Mouse (Mus musculus) right cerebral cortex, adult 2 months (tissue): ENCODE results near the gene Tspan10.
"Not testable (repeated sequence)": the region's sequence is repeated elsewhere in the genome, so short reads cannot be mapped to it uniquely, and the experiment has no call there.

ENCODE experiments used
- DNase-seq, 2 experiments: peaks; one replicate each; pipeline ENCODE4 v3.0.0; 2021 to 2022; ENCODE audit warnings: low spot score in 2 of 2

Tspan10 gene

GRCm38 (mm10) chr11:120442344-120442743 lies at the start of gene Tspan10:
TSS of gene Tspan10 (plus strand) at chr11:120442644.
- no peak for DNase-seq

GRCm38 (mm10) chr11:120395661-120396060 lies 46.8 kb upstream of the Tspan10 start:
- DNase-seq: no peak

GRCm38 (mm10) chr11:120397602-120398001 lies 44.8 kb upstream of the Tspan10 start:
- DNase-seq: no peak

- no peak for DNase-seq
These were observed 43.1 kb upstream of the Tspan10 start for GRCm38 (mm10) chr11:120399319-120399718.

GRCm38 (mm10) chr11:120404814-120405213 lies 37.6 kb upstream of the Tspan10 start:
- no peak for DNase-seq

GRCm38 (mm10) chr11:120405867-120406266 lies 36.6 kb upstream of the Tspan10 start:
- no peak for DNase-seq

- DNase-seq: no peak
These were observed 36.0 kb upstream of the Tspan10 start for GRCm38 (mm10) chr11:120406445-120406844.

GRCm38 (mm10) chr11:120413621-120414020 lies 28.8 kb upstream of the Tspan10 start:
- not testable (repeated sequence) for DNase-seq

GRCm38 (mm10) chr11:120417852-120418251 lies 24.6 kb upstream of the Tspan10 start:
- no peak for DNase-seq

GRCm38 (mm10) chr11:120418592-120418991 lies 23.9 kb upstream of the Tspan10 start:
- DNase-seq: no peak

- no peak for DNase-seq
These were observed 19.5 kb upstream of the Tspan10 start for GRCm38 (mm10) chr11:120422651-120423568.

- DNase-seq: peak; percentile 68 to 71
These were observed 18.7 kb upstream of the Tspan10 start for GRCm38 (mm10) chr11:120423569-120424295.

- no peak for DNase-seq
These were observed 15.7 kb upstream of the Tspan10 start for GRCm38 (mm10) chr11:120426727-120427126.

GRCm38 (mm10) chr11:120437152-120437856 lies 5.1 kb upstream of the Tspan10 start, which contains the start of gene Nploc4:
TSS of gene Nploc4 (minus strand) at chr11:120437708.
- DNase-seq: peak; percentile 84

- DNase-seq: no peak
These were observed 4.5 kb upstream of the Tspan10 start for GRCm38 (mm10) chr11:120437857-120438385.

- no peak for DNase-seq
These were observed 379 bp downstream of the Tspan10 start for GRCm38 (mm10) chr11:120442765-120443280.

GRCm38 (mm10) chr11:120444106-120444505 lies 1.7 kb downstream of the Tspan10 start:
- no peak for DNase-seq

- DNase-seq: no peak
These were observed 3.0 kb downstream of the Tspan10 start for GRCm38 (mm10) chr11:120445475-120445874.

- no peak for DNase-seq
These were observed 4.7 kb downstream of the Tspan10 start for GRCm38 (mm10) chr11:120447179-120447578.

- no peak for DNase-seq
These were observed 9.8 kb downstream of the Tspan10 start for GRCm38 (mm10) chr11:120452246-120452645.

- no peak for DNase-seq
These were observed 10.9 kb downstream of the Tspan10 start, which contains the start of gene Pde6g for GRCm38 (mm10) chr11:120453306-120453705. TSS of gene Pde6g (minus strand) at chr11:120453500.
